Mouse (Mus musculus) lung, adult 2 months (tissue): Measurements from ENCODE around the gene Efhc1. TPM values are rescaled to one million over a fixed set of nuclear protein-coding genes. Genes with fewer than 3 reads are reported as not detected.

Experiments
- DNase-seq: peaks from one replicate; pipeline ENCODE4 v3.0.0; 2022
- H3K4me1 ChIP-seq: fragments of 200-500 bp; 2 replicates; pipeline ENCODE4 v1.6.1; 2011; ENCODE audit warnings: low read length; ENCODE audit not compliant: control insufficient read depth, insufficient read depth
- H3K4me3 ChIP-seq: fragments of 200-500 bp; replicated peaks from 2 replicates; pipeline ENCODE3; 2011; ENCODE audit warnings: low read depth, mild to moderate bottlenecking, control low read depth, low read length; ENCODE audit errors: extremely low read depth
- CTCF ChIP-seq: fragments of 200-500 bp; IDR thresholded peaks from 2 replicates; pipeline ENCODE4 v1.5.1; 2011; ENCODE audit warnings: mild to moderate bottlenecking, low read length, control low read depth; ENCODE audit not compliant: insufficient read depth
- POLR2A ChIP-seq: fragments of 200-500 bp; IDR thresholded peaks from 2 replicates; pipeline ENCODE4 v1.6.1; 2011; ENCODE audit warnings: low read depth, mild to moderate bottlenecking, control low read depth, low read length, borderline replicate concordance; ENCODE audit errors: extremely low read depth
- WGBS: fragments of 180-500 bp; shearing (Covaris S2); methylation state at CpG from one replicate; pipeline ENCODE4 v1.1.7; 2018; 5-methylcytosine and 5-hydroxymethylcytosine counted together
- polyA plus RNA-seq: library from polyadenylated mRNA; depleted of rRNA; stranded (reverse); fragments of >200 nt; gene quantifications from 2 replicates; pipeline ENCODE4 v1.2.3, GENCODE M21; 2012

Efhc1 gene
- polyA plus RNA-seq, 1 experiment: 14.9 TPM

DNA sequence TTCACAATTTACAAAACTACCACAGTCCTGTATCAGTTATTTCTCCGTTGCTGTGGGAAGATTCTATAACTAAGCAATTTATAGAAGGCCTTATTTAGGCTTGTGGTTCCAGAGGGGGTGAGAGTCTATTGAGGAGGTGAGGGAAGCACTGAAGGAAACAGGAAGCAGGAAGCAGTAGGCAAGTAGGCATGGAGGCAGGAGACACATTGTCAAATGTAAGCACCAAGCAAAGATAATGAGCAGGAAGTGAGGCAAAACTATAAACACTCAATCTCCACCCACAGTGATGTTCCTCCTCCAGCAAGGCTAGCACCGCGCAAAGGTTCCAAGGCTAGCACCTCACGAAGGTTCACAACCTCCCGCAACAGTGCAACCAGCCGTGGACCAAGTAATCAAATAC, 30.3 kb downstream of the Efhc1 start:
- TF ChIP-seq CTCF (no peak), POLR2A (no peak)
- DNase-seq: no peak
- Histone ChIP-seq H3K4me3 (no peak overlapping the region), H3K4me1 (no peaks in the 10 kb centered on the region)
- 67% methylated on average over 6 of the region's 6 CpGs for WGBS

DNA sequence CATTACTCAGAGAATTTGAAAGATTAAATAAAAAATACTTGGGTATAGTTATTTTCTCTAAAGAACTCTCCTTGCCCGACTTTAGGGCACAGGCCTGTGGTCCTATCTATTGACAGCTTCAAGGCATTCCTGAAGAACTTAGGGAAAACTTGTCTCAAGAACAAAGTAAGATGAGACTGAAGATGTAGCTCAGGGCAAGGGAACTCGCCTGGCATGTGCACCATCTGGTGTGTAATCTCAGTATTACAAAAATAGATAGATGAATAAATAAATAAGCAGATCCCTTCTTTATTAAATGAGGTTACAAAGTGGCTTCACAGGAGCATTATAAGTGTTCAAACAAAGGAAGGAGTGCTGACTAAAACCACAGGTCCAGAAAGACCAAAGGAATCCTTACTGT, 32.7 kb downstream of the Efhc1 start:
- Histone ChIP-seq H3K4me3 (no peak overlapping the region), H3K4me1 (no peaks in the 10 kb centered on the region)
- no peak for DNase-seq
- TF ChIP-seq CTCF (no peak), POLR2A (no peak)
- 70% methylated on average over 2 of the region's 2 CpGs for WGBS

DNA sequence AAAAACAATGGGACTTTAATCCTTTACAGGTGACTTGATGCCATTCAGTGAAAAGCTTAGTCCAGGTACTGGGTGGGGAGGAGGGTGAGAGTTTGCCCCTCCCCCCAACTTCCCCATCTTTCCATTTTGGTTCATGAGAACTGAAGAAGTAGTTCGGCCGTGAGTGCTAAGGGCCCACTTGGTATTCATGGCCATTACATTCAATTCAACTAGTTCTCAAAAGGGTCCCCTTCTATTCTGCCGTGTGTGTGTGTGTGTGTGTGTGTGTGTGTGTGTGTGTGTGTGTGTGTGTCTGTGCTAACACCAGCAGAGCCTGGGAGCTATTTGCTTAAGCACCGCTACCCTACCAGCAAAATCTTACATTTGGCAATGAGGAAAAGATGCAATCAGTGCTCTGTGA, 33.2 kb downstream of the Efhc1 start:
- Histone ChIP-seq H3K4me1 (no peaks in the 10 kb centered on the region), H3K4me3 (no peak overlapping the region)
- 70% methylated on average over 4 of the region's 4 CpGs for WGBS
- DNase-seq: no peak
- TF ChIP-seq CTCF (no peak), POLR2A (no peak)

DNA sequence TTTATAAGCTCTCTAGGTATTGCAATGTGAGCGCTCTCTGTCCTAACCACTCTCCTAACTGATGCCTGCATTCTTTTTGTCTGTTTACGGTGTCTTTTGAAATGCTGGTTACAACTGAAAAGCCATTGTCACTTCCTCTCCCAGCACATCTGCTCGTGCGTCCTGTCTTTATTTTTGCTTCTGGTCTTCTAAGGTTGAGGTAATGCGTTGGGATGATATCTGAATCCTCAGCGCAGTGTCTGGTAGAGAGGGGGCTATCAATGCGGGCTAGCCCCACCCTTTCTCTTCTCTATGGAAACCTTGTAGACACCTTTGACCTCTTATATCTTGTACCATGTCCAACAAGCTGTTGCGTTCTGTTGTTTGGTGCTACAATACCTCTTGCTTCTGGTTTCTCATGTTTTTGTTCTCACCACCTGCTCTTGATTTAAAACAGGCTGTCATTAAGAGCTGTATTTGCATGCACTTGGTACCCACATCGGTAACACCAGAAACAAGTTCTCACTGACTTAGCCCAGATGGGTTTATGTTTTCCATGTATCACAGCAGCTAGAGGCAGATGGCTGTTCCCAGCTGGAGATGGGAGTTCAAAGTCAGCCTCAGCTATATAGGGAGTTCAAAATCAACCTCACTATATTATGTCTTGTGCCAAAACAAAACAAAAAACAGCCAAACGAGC, 35.1 kb downstream of the Efhc1 start:
- no peaks in the 10 kb centered on the region for H3K4me1 ChIP-seq
- DNase-seq: no peak
- H3K4me3 ChIP-seq: no peak overlapping the region
- TF ChIP-seq CTCF (no peak), POLR2A (no peak)
- whole genome bisulfite sequencing: 65% methylated on average over 10 of the region's 10 CpGs

DNA sequence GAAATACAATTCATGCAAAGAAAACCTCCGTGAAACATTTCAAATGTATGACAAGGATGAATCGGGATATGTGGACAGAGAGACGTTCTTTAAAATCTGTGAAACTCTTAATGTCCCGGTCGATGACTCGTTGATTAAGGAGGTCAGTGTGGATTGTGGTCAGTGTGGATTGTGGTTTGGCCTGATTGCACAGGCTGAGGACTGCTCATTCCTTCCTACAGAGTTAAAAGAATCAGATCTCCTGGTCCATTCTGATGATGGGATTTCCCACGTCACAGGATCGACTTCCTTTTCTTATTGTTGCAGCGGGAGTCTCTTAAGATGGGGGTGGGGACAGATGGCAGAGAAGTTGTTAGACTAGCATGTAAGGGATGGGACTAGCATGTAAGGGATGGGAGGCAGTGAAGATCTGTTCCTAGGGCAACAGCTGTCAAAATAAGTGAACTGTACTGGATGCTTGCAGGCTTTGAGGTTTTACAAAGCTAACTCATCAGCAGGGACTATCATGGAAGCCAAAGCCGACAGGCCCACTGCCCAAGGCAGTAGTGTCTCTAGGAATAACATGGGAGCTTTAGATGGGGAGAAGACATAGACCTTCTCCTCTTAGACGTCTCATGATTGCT, 38.1 kb downstream of the Efhc1 start:
- H3K4me3 ChIP-seq: no peak overlapping the region
- WGBS: 80% methylated on average over 11 of the region's 11 CpGs
- no peaks in the 10 kb centered on the region; the same call in 1 of the 2 replicates for H3K4me1 ChIP-seq
- DNase-seq: no peak
- no peak for TF ChIP-seq POLR2A
- TF ChIP-seq CTCF: no peak

DNA sequence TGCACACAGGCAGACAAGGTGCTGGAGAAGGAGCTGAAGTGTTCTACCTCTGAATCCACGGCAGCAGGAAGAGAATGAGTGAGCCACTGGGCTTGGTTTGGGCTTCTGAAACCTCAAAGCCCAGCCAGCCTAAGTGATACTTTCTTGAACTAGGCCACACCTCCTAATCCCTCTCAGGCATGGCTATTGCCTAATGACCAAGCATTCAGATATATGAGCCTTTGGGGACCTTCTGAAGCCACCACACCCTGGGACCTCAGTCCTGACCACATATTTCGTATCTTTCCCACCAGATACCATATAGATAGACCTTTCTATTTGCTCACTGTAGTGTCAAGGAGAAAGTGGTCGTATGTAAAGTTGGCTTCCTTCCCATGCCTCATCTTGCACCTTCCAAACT, 42.3 kb downstream of the Efhc1 start:
- DNase-seq: no peak
- TF ChIP-seq CTCF (no peak), POLR2A (no peak)
- WGBS: 78% methylated on average over 3 of the region's 3 CpGs
- Histone ChIP-seq H3K4me1 (peaks cover 23% of the 10 kb centered on the region), H3K4me3 (no peak overlapping the region)

DNA sequence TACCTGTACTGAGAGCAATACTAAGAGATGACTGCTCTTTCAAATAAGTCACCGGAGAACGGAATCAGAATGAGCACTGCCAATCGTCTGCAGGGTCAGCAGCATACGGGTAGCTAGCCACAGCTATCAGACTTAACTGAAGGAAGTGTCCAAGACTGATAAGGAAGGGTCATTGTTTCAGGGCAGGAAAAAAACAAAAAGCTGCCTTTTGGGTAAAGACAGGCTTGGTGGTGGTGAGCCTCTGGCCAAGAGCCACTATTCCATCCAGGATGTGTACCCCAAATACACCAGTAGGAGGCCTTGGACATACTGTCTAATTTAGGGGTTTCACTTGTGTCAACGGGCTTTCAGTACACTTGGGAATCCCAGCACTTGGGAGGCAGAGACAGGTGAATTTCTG, 42.9 kb downstream of the Efhc1 start:
- 68% methylated on average over 5 of the region's 5 CpGs for WGBS
- peaks cover 23% of the 10 kb centered on the region for H3K4me1 ChIP-seq
- DNase-seq: no peak
- no peak for TF ChIP-seq CTCF
- no peak for TF ChIP-seq POLR2A
- H3K4me3 ChIP-seq: no peak overlapping the region

DNA sequence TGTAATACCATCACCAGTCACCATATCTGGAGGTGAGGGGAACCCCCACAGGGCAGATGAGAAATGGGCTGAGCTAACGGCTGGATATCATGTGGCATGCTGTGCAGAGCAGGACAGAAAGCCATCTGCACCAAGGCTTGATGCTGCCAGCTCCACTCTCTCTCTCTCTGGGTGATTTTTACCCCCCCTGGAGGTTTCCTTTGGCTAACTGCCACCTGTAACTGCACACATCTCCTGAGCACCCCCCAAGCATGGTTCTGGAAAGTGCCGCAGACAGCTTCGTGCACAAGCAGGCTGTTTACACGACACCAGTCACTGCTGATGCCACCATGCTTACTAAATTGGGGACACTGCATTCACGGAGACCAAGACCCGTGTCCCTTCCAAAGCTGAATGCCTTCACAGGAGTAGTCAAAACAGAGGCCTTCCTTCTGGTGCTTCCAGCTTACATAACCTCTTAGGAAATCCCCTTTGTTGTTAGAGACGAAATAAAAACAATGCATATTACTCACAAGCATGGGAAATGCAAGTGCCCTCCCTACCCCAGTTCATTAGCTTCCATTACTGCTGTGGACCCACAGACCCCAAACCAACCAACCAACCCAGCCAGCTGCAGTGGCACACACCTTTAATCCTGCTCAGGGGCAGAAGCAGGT, 44.0 kb downstream of the Efhc1 start:
- Histone ChIP-seq H3K4me1 (peaks cover 23% of the 10 kb centered on the region), H3K4me3 (no peak overlapping the region)
- TF ChIP-seq CTCF (no peak), POLR2A (no peak)
- WGBS: 23% methylated on average over 7 of the region's 7 CpGs
- peak; percentile 34 for DNase-seq

DNA sequence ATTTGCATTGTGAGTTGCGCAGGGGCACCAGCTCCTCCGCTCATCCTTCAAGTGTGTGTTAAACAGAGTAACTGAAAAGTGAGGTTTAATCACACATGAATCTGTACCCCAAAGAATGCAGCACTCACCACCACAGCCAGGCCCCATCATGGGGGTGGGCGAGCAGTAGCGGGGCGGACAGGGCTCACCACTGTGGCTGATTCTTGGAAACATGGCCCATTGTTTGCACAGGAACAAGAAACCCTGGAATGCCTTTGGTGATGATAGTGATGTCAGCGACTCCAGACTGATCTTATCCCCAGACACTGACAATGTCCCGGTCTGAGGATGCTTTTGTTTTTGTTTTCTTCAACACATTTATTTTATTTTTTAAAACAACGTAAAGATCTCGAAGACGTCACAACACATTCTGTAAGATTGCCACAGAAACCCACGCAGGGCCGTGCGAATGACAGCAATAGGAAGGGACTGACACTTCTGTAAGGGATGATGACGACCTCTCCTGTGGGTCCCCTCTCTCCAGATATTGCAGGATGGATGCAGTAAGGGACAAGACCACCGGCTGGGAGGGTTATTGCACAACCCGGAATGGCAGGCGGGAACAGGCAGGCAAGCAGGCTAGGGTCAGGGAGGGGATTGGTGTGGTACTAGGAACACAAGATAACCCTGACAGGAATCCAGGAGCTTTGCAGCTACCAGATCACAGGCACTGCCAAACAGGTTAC, 45.3 kb downstream of the Efhc1 start:
- TF ChIP-seq CTCF: no peak
- TF ChIP-seq POLR2A: no peak
- no peak for DNase-seq
- WGBS: 45% methylated on average over 17 of the region's 17 CpGs

DNA sequence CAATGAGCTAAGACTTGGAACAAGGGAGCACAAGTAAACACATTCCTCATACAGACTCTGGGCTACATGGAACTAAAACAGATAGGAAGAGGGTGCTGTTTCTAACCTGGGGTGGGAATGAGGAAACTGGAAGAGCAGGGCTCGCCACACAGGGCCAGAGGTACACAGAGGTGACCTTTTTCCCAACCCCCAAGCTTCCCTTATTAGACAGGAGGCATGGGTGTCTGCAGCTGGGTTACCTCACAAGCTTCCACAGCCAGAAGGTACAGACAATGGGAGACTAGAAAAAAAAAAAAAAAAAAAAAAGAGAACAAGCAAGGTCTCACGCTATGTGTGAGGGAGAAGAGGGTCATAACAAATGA, 45.9 kb downstream of the Efhc1 start:
- Histone ChIP-seq H3K4me3 (no peak overlapping the region), H3K4me1 (peaks cover 23% of the 10 kb centered on the region)
- DNase-seq: no peak
- TF ChIP-seq CTCF (no peak), POLR2A (no peak)
- WGBS: 37% methylated on average over 2 of the region's 2 CpGs

More for the DNA sequence above, 45.3 kb downstream of the Efhc1 start:
- Histone ChIP-seq H3K4me3 (no peak overlapping the region), H3K4me1 (peaks cover 23% of the 10 kb centered on the region)

DNA sequence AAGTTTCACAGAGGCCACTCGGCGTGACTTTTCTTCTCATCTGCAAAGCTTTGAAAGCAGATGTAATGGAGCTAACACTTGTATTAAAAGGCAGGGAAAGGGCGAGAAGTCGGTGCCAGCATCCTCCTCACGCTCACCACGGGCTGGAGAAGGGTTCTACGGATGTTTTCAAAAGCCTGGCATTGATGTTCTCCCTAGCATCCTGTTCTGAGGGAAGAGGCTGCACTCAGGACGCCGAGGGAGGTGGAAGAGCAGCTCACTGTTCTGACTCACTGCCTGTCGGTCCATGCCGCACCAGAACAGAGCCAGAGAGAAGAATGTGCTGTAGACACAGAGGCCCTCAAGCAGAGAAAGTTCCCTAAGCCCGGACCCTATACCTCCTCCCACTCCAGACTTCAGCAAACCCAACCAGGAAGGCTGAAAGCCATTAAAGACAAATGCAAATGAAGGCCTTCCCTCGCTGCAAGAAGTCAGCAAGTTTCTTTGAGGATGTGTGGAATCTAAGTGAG, 46.5 kb downstream of the Efhc1 start:
- no peak for DNase-seq
- TF ChIP-seq POLR2A (no peak), CTCF (no peak)
- WGBS: 42% methylated on average over 13 of the region's 13 CpGs
- peaks cover 24% of the 10 kb centered on the region for H3K4me1 ChIP-seq
- H3K4me3 ChIP-seq: no peak overlapping the region
